Mouse (Mus musculus) testis, adult 2 months (tissue): ENCODE data around the gene Plaur.

Experiments
- CTCF ChIP-seq: fragments of 200-500 bp; IDR thresholded peaks from 2 replicates; pipeline ENCODE4 v1.5.1; 2012; ENCODE audit warnings: low read depth, mild to moderate bottlenecking, inconsistent platforms, low read length, moderate library complexity; ENCODE audit not compliant: control insufficient read depth, insufficient read depth, insufficient replicate concordance
- POLR2A ChIP-seq: fragments of 200-500 bp; IDR thresholded peaks from 2 replicates; pipeline ENCODE4 v1.6.1; 2012; ENCODE audit warnings: low read depth, mild to moderate bottlenecking, inconsistent platforms, low read length, moderate library complexity; ENCODE audit not compliant: control insufficient read depth

DNA sequence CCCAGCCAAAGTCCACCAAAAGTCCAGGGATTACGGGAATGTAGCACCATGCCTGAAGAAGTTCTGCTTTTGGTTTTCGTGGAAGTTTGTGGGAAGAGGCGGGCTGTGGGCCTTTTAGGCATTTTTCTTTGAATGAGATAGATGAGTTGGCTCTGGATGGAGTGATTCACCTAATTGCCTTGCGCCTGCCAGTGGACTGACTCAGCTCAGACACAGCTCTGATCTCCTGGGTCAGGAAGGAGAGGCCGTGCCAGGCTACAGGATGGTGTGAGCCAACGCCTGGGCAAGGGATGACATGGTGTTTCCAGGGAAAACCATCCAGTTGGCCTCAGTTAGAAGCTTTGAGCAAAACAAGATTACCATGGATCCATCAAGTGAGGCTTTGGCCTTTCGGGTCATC is 8.1 kb downstream of the Plaur start:
- no peak for TF ChIP-seq POLR2A
- no peak for TF ChIP-seq CTCF
